Mouse (Mus musculus) heart, adult 2 months (tissue): Measurements from ENCODE around the gene Rnpep.
"Not testable (repeated sequence)": the region's sequence is repeated elsewhere in the genome, so short reads cannot be mapped to it uniquely, and the experiment has no call there.

Source experiments
- CTCF ChIP-seq: fragments of 200-600 bp; IDR thresholded peaks from 2 replicates; pipeline ENCODE4 v1.8.1; 2022; ENCODE audit warnings: antibody characterized with exemption, mild to moderate bottlenecking, moderate library complexity
- EP300 ChIP-seq: fragments of 200-500 bp; IDR thresholded peaks from 2 replicates; pipeline ENCODE4 v1.6.1; 2011; ENCODE audit warnings: low read depth, low read length, control low read depth; ENCODE audit not compliant: insufficient read depth
- POLR2A ChIP-seq: fragments of 200-500 bp; IDR thresholded peaks from 2 replicates; pipeline ENCODE4 v1.6.1; 2011; ENCODE audit warnings: mild to moderate bottlenecking, low read depth, low read length, control low read depth; ENCODE audit not compliant: insufficient read depth

GRCm38 (mm10) chr1:135240206-135240605 lies 43.7 kb downstream of the Rnpep start:
- TF ChIP-seq CTCF, POLR2A, EP300: not testable (repeated sequence)
